Mouse (Mus musculus) kidney, adult 8-10 months (tissue): ENCODE measurements at regions not wholly inside any gene's neighbourhood (a gene's known extent, or its start where the extent isn't known, plus 50 kb on each side); places are given as distances from the start of the nearest gene placed in this dataset.

Experiments used
- DNase-seq, 2 experiments: peaks; one replicate each; pipeline ENCODE4 v3.0.0; 2022

- no peak for DNase-seq
Measured at GRCm38 (mm10) chrX:167088930-167089329, 120.2 kb downstream of the Tmsb4x start.

- DNase-seq = no peak
Measured at GRCm38 (mm10) chrX:167088438-167088837, 120.7 kb downstream of the Tmsb4x start.

- no peak for DNase-seq
Measured at GRCm38 (mm10) chrX:167080821-167081220, 128.3 kb downstream of the Tmsb4x start.

GRCm38 (mm10) chrX:167069075-167069474 lies 140.0 kb downstream of the Tmsb4x start:
- no peak for DNase-seq

GRCm38 (mm10) chrX:167067918-167068317 lies 141.2 kb downstream of the Tmsb4x start:
- DNase-seq = peak in 1 of 2 experiments; percentile 2

- peak in 1 of 2 experiments; percentile 5 for DNase-seq
Measured at GRCm38 (mm10) chrX:167063881-167064280, 145.2 kb downstream of the Tmsb4x start.

- no peak for DNase-seq
Measured at GRCm38 (mm10) chrX:167052456-167052855, 156.7 kb downstream of the Tmsb4x start.

GRCm38 (mm10) chrX:167050066-167050465 lies 159.0 kb downstream of the Tmsb4x start:
- no peak for DNase-seq

- DNase-seq = no peak
Measured at GRCm38 (mm10) chrX:167049191-167049968, 159.7 kb downstream of the Tmsb4x start.

GRCm38 (mm10) chrX:167037971-167038370 lies 171.1 kb downstream of the Tmsb4x start:
- DNase-seq = no peak

- no peak for DNase-seq
Measured at GRCm38 (mm10) chrX:167036355-167036754, 172.8 kb downstream of the Tmsb4x start.

- DNase-seq = no peak
Measured at GRCm38 (mm10) chrX:167035639-167036038, 173.5 kb downstream of the Tmsb4x start.

GRCm38 (mm10) chrX:167033091-167033490 lies 176.0 kb downstream of the Tmsb4x start:
- DNase-seq = no peak

- peak; percentile 8 to 20 for DNase-seq
Measured at GRCm38 (mm10) chrX:167032586-167032985, 176.5 kb downstream of the Tmsb4x start.

GRCm38 (mm10) chrX:167031543-167031942 lies 177.6 kb downstream of the Tmsb4x start:
- DNase-seq = no peak

GRCm38 (mm10) chrX:167015602-167016001 lies 193.5 kb downstream of the Tmsb4x start:
- no peak for DNase-seq

- no peak for DNase-seq
Measured at GRCm38 (mm10) chrX:167014322-167014721, 194.8 kb downstream of the Tmsb4x start.

GRCm38 (mm10) chrX:167012891-167013290 lies 196.2 kb downstream of the Tmsb4x start:
- DNase-seq = no peak

- DNase-seq = no peak
Measured at GRCm38 (mm10) chrX:167011977-167012542, 197.1 kb downstream of the Tmsb4x start.

GRCm38 (mm10) chrX:166995855-166996254 lies 213.3 kb downstream of the Tmsb4x start:
- DNase-seq = no peak

- peak; percentile 1 to 19 for DNase-seq
Measured at GRCm38 (mm10) chrX:166981003-166981402, 228.1 kb downstream of the Tmsb4x start.

GRCm38 (mm10) chrX:166980504-166980903 lies 228.6 kb downstream of the Tmsb4x start:
- peak in 1 of 2 experiments; percentile 2 for DNase-seq

- DNase-seq = no peak
Measured at GRCm38 (mm10) chrX:166977029-166977428, 232.1 kb downstream of the Tmsb4x start.

- DNase-seq = peak in 1 of 2 experiments; percentile 13
Measured at GRCm38 (mm10) chrX:166971721-166972120, 237.4 kb downstream of the Tmsb4x start.
